Mouse (Mus musculus) midbrain, embryonic 15.5 days (tissue): ENCODE measurements around the gene Ppard. TPM values are rescaled to one million over a fixed set of nuclear protein-coding genes. Genes with fewer than 3 reads are reported as not detected.
A peak's percentile ranks its signal among the peaks of the same experiment; 100 is the strongest.

Experiments used
- ATAC-seq: fragments of 200-750 bp; cut with Nextera tagmentation; replicated peaks from 2 replicates; pipeline ENCODE4 v1.8.0; 2017; ENCODE audit warnings: moderate TSS enrichment
- H3K27ac ChIP-seq: fragments of 300-500 bp; sonication (generic); 2 replicates; pipeline ENCODE4 v1.5.1; 2015; ENCODE audit warnings: mild to moderate bottlenecking, inconsistent platforms
- H3K27me3 ChIP-seq: fragments of 300-500 bp; sonication (generic); replicated peaks from 2 replicates; pipeline ENCODE4 v1.6.1; 2015; ENCODE audit warnings: inconsistent platforms
- H3K36me3 ChIP-seq: fragments of 300-500 bp; sonication (generic); replicated peaks from 2 replicates; pipeline ENCODE4 v1.6.1; 2015; ENCODE audit warnings: inconsistent platforms
- H3K4me1 ChIP-seq: fragments of 300-500 bp; sonication (generic); 2 replicates; pipeline ENCODE4 v1.6.1; 2015; ENCODE audit warnings: inconsistent platforms
- H3K4me2 ChIP-seq: fragments of 300-500 bp; sonication (generic); 2 replicates; pipeline ENCODE4 v1.6.1; 2015; ENCODE audit warnings: inconsistent platforms, mild to moderate bottlenecking, moderate library complexity
- H3K4me3 ChIP-seq: fragments of 300-500 bp; sonication (generic); 2 replicates; pipeline ENCODE4 v1.5.1; 2015; ENCODE audit warnings: mild to moderate bottlenecking, inconsistent platforms
- H3K9ac ChIP-seq: fragments of 300-500 bp; sonication (generic); 2 replicates; pipeline ENCODE4 v1.6.1; 2015; ENCODE audit warnings: mild to moderate bottlenecking, inconsistent platforms
- H3K9me3 ChIP-seq: fragments of 300-500 bp; sonication (generic); 2 replicates; pipeline ENCODE4 v1.6.1; 2016; ENCODE audit warnings: inconsistent platforms
- WGBS: fragments of 180-500 bp; shearing (Covaris S2); methylation state at CpG from one replicate; pipeline ENCODE4 v1.1.7; 2015; ENCODE audit warnings: mixed read lengths; 5-methylcytosine and 5-hydroxymethylcytosine counted together
- polyA plus RNA-seq: library from polyadenylated mRNA; unstranded; fragments of >200 nt; fragmentation: Nextera tagmentation; extraction: Ambion mirVana; gene quantifications from 2 replicates; pipeline ENCODE4 v1.2.1, GENCODE M21; 2015

Ppard gene
- polyA plus RNA-seq, 1 experiment from 2014 or later = 1.8 TPM

DNA sequence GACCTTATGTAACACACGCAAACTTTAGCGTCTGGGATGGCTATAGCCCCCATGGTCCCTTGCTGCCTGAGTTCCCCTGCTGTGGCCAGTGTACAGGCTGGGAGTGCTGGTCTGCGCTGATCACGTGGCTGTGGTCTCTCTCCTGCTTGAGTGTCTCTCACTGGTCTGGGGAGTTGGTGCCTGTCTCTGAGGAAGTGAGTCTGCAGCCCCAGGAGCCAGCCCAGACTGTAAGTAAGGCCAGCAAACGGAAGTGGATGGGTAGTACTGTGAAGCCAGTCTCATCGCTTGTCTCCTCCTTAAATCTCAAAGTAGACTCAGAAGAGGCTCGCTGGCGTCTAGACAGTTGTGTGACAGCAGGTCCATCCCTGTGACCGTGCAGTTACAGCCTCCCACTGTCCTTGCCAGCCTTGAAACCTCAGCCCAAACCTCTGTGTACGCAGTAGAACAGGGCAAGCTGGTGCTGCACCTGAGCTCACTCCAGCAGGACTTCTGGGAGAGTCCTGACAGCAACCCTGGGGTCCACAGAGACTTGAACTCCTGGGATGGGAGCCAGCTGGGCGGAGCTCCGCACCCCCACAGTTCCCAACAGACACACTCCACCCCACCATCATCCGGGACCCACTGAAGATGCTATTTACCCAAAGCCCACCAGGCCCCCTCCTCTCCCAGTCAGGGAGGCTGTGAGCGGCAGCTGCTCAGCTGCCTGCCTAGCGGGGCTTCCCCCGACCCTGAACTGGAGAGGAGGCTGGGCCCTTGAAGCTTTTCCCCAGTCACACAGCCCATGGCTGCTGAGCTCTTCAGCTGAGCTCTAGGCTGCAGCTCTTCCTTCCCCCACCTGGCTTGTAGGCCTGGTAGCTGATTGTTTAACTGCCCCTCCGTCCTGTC, 62.2 kb downstream of the Ppard start:
- no peaks in the 10 kb centered on the region for H3K36me3 ChIP-seq
- 0 out of 2 replicates have a peak, but pooled peaks cover 4% of the 10 kb centered on the region for H3K4me1 ChIP-seq
- no peak for ATAC-seq
- 0 out of 2 replicates have a peak overlapping the region, but pooled peaks have one; percentile 34 for H3K27ac ChIP-seq
- H3K4me2 ChIP-seq = no peak overlapping the region
- no peak overlapping the region for H3K4me3 ChIP-seq
- H3K9me3 ChIP-seq = no peaks in the 10 kb centered on the region
- 68% methylated on average over 17 of the region's 17 CpGs for WGBS
- H3K9ac ChIP-seq = no peak overlapping the region
- H3K27me3 ChIP-seq = no peaks in the 10 kb centered on the region

DNA sequence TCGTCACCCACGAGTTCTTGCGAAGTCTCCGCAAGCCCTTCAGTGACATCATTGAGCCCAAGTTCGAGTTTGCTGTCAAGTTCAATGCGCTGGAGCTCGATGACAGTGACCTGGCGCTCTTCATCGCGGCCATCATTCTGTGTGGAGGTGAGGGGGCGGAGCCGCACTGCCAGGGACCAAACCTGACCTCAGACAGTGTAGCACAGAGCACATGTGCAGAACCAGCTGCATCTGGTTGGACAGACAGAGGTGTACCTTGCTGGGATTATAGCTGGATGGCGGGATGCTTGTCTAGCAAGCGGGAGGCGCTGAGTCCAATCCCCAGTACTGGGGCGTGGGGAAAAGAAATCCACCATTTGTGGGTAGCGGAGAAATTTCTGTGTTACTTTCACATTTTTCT, 66.4 kb downstream of the Ppard start:
- Histone ChIP-seq H3K4me2 (no peak overlapping the region), H3K4me1 (0 out of 2 replicates have a peak, but pooled peaks cover 4% of the 10 kb centered on the region), H3K9ac (no peak overlapping the region), H3K9me3 (no peaks in the 10 kb centered on the region), H3K27ac (no peak overlapping the region), H3K27me3 (no peaks in the 10 kb centered on the region), H3K36me3 (no peaks in the 10 kb centered on the region), H3K4me3 (no peak overlapping the region)
- ATAC-seq = no peak
- WGBS = 93% methylated on average over 17 of the region's 17 CpGs

DNA sequence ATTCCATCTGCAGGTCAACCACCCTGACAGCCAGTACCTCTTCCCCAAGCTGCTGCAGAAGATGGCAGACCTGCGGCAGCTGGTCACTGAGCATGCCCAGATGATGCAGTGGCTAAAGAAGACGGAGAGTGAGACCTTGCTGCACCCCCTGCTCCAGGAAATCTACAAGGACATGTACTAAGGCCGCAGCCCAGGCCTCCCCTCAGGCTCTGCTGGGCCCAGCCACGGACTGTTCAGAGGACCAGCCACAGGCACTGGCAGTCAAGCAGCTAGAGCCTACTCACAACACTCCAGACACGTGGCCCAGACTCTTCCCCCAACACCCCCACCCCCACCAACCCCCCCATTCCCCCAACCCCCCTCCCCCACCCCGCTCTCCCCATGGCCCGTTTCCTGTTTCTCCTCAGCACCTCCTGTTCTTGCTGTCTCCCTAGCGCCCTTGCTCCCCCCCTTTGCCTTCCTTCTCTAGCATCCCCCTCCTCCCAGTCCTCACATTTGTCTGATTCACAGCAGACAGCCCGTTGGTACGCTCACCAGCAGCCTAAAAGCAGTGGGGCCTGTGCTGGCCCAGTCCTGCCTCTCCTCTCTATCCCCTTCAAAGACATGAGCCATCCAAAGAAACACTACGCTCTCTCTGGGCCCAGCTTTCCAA, 67.3 kb downstream of the Ppard start:
- no peak overlapping the region for H3K9ac ChIP-seq
- no peaks in the 10 kb centered on the region for H3K9me3 ChIP-seq
- ATAC-seq = no peak
- no peaks in the 10 kb centered on the region for H3K27me3 ChIP-seq
- no peak overlapping the region for H3K4me2 ChIP-seq
- H3K4me3 ChIP-seq = no peak overlapping the region
- WGBS = 46% methylated on average over 10 of the region's 11 CpGs
- H3K27ac ChIP-seq = no peak overlapping the region
- H3K36me3 ChIP-seq = no peaks in the 10 kb centered on the region
- H3K4me1 ChIP-seq = 0 out of 2 replicates have a peak, but pooled peaks cover 4% of the 10 kb centered on the region

DNA sequence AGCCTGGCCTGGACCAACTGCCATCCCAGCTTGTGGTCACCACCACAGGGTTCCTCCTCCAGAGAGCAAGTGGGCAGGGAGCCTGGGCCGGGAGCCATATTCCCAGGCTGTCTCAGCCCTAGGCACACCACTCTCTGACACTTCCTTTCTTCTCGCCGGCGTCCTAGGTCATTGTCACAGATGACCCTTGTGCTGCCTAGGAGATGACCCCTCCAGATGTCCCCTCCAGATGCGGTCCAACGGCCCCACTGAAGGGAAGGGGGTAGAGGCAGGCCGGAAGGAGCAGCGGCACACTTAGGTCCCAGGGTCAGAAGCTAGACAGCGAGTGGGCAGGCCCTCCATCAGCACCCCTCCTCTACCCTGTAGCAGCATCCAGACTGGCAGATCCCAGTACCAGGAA, 67.8 kb downstream of the Ppard start:
- Histone ChIP-seq H3K27me3 (no peaks in the 10 kb centered on the region), H3K36me3 (no peaks in the 10 kb centered on the region), H3K4me3 (no peak overlapping the region), H3K9ac (no peak overlapping the region), H3K4me2 (no peak overlapping the region), H3K9me3 (no peaks in the 10 kb centered on the region), H3K4me1 (0 out of 2 replicates have a peak, but pooled peaks cover under 1% of the 10 kb centered on the region), H3K27ac (no peak overlapping the region)
- ATAC-seq = no peak; the same call in 1 of the 2 replicates
- WGBS = 38% methylated on average over 9 of the region's 9 CpGs

DNA sequence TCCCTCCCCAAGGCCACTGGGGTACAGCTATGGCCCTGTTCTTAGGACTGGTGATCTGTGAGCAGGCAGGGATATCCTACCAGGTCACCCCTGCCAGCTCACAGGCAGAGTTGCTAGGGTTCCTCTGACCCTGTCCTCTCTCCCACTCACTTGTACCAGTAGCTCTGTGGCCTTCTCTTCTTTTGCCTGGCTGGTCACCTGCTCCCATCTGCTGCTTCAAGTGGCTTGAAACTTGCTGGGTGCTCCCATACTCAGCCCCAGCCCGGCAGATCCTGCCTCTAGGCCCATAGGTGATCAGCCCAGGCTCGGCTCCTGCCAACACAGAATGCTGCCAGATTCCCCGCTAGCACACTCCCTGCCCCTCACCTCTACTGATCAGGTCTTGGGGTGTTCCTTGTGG, 68.3 kb downstream of the Ppard start:
- no peak for ATAC-seq

DNA sequence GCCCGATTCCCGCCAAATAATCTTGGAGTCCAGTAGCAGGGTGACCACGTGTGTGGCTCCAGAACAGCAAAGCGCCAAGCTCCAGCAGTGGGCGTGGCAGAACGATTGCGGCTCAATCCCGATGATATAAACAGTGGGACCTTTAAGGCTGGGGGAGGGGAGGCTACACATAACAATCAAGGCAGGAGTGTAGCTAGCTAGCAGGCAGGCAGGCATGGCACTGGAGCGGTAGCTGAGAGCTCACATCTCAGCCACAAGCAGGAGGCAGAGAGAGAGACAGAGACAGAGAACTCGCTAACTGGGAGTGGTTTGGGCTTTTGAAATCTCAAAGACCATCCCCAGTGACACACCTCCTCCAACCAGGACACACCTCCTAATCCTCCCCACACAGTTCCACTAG, 72.7 kb downstream of the Ppard start:
- WGBS = 53% methylated on average over 10 of the region's 10 CpGs

More for the DNA sequence above, 68.3 kb downstream of the Ppard start:
- no peak overlapping the region for H3K27ac ChIP-seq
- no peaks in the 10 kb centered on the region for H3K36me3 ChIP-seq
- H3K9ac ChIP-seq = no peak overlapping the region
- H3K4me1 ChIP-seq = no peaks in the 10 kb centered on the region
- no peaks in the 10 kb centered on the region for H3K27me3 ChIP-seq
- no peak overlapping the region for H3K4me2 ChIP-seq
- WGBS = 51% methylated on average over 3 of the region's 3 CpGs
- no peak overlapping the region for H3K4me3 ChIP-seq
- H3K9me3 ChIP-seq = no peaks in the 10 kb centered on the region

DNA sequence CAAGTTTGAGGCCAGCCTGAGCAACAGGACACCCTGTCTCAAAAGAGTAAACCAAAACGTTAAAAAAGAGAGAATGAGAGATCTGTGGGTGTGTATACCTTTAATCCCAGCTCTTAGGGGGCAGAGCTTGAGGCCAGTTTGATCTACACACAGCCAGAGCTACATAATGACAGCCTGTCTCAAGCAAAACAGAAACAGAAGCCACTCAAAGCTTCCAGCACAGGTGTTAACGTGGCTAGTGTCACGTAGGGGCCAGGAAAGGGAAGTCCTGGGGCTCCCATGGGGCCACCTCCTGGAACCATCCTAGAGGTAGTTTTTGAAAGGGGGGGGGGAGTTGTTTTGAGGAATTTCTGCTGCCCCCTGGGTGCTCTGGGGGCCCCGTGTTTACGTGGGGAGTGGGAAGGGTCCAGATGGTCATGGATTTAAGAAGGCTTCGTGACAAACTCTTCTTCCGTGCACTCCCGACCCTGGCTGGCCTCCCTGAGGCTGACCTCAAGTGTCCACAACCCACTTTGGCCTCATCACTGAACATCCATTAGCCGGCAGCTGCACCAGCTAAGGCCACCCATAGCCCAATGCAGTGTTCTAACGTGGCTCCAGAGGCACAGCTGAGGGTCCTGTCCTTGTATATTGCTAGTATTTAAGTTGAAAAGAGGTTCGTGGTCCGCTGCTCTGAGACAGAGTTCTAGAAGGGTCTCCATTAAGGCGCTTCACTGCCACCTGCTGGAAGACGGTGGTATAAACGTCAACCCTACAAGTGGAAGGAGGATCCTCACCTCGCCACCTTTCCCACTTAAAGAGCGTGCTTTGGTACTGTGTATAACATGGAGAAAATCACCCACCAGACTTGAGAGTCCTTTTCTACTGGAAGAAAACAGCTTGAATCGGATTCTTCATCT, 76.0 kb downstream of the Ppard start:
- no peaks in the 10 kb centered on the region for H3K27me3 ChIP-seq
- WGBS = 20% methylated on average over 18 of the region's 18 CpGs
- no peaks in the 10 kb centered on the region for H3K36me3 ChIP-seq
- H3K9ac ChIP-seq = no peak overlapping the region
- H3K27ac ChIP-seq = no peak overlapping the region
- H3K4me3 ChIP-seq = no peak overlapping the region
- no peaks in the 10 kb centered on the region for H3K9me3 ChIP-seq
- peaks cover 7% of the 10 kb centered on the region for H3K4me1 ChIP-seq
- no peak overlapping the region for H3K4me2 ChIP-seq
- ATAC-seq = no peak

More for the DNA sequence above, 72.7 kb downstream of the Ppard start:
- Histone ChIP-seq H3K4me2 (no peak overlapping the region), H3K36me3 (no peaks in the 10 kb centered on the region), H3K27ac (no peak overlapping the region), H3K4me1 (peaks cover 4% of the 10 kb centered on the region; the same call in 1 of the 2 replicates), H3K9me3 (no peaks in the 10 kb centered on the region), H3K4me3 (no peak overlapping the region), H3K27me3 (no peaks in the 10 kb centered on the region), H3K9ac (no peak overlapping the region)
- no peak for ATAC-seq

DNA sequence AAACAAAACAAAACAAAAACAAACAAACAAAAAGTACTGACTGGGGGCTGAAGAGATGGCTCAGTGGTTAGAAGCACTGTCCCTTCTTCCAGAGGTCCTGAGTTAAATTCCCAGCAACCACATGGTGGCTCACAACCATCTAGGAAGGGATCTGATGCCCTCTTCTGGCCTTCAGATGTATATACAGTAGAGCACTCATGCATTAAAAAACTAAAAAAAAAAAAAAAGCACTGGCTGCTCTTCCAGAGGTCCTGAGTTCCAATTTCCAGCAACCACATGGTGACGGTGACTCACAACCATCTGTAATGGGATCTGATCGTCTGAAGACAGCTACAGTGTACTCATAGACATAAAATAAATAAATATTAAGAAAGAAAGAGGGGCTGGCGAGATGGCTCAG, 78.3 kb downstream of the Ppard start:
- Histone ChIP-seq H3K27ac (no peak overlapping the region), H3K27me3 (no peaks in the 10 kb centered on the region), H3K9ac (no peak overlapping the region), H3K4me3 (no peak overlapping the region), H3K4me1 (peaks cover 19% of the 10 kb centered on the region), H3K4me2 (no peak overlapping the region), H3K9me3 (no peaks in the 10 kb centered on the region), H3K36me3 (no peaks in the 10 kb centered on the region)
- no peak for ATAC-seq
- WGBS = 77% methylated on average over 3 of the region's 3 CpGs

DNA sequence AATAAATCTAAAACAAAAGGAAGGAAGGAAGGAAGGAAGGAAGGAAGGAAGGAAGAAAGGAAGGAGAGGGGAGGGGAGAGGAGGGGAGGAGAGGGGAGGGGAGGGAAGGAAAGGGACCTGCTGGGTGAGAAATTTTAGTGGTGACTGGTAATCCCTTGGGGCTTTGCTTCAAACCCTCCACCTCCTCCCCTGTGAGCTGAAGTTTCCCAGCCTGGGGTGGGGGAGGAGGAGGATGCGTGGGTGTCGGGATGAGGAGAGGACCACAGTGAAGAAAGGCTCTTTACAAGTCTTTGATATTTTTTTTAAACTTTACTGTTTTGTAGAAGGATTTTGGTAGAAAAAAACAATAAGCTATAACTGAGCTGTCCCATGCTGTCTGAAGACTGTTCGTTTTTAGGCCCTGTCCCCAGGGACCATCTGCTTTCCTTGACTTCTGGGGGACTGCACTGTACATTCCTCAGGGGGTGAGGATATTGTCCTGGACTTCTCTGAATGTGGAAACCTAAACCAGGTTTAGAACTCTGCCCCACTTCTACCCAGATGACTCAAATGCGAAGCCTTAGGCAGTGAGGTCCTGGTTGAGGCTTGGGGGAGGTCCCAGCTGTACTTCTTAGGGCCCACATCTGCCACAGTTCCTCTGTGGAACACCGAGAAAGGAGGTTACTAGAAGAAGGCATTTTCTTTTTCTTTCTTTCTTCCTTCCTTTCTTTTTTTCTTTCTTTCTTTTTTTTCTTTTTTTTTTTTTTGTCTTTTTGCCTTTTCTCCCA, 79.0 kb downstream of the Ppard start:
- Histone ChIP-seq H3K36me3 (no peaks in the 10 kb centered on the region), H3K9ac (no peak overlapping the region), H3K9me3 (no peaks in the 10 kb centered on the region), H3K27ac (no peak overlapping the region), H3K4me2 (no peak overlapping the region), H3K4me3 (no peak overlapping the region), H3K4me1 (peaks cover 19% of the 10 kb centered on the region), H3K27me3 (no peaks in the 10 kb centered on the region)
- ATAC-seq = no peak
- WGBS = 80% methylated on average over 5 of the region's 5 CpGs

DNA sequence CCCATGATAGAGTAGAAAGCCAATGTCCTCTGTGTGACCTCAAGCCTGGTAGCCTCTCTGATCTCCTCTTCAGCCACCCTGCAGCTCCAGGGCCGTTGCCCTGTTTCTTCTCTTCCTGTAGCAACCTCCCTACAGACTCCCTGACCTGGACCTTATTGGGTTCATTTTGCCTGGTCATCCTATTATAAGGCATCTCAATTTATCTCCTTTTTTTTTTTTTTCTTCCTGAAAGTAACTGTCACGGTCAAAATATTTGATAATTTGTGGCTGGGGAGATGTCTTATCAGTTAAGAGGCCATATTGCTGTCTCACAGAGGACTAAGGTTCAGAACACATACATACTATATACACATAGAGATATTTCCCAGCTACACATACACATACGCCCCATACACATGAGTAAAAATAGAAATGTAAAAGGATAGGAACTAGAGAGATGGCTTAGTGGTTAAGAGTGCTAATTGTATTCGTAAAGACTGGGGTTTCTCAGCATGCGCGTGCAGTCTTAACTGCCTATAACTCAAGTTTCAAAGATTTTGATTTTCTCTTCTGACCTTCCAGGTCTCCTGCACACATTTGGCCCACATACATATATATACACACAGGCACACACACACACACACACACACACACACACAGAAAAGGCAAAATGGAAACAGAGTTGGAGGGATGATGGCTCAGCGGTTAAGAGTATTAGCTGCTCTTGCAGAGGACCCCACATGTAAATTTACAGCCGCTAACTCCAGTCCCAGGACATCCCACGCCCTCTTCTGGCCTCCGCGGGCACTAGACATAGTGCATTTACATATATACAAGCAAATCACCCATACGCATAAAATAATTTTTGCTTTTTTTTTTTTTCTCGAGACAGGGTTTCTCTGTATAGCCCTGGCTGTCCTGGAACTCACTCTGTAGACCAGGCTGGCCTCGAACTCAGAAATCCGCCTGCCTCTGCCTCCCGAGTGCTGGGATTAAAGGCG, 80.0 kb downstream of the Ppard start:
- Histone ChIP-seq H3K9me3 (no peaks in the 10 kb centered on the region), H3K27me3 (no peaks in the 10 kb centered on the region), H3K9ac (no peak overlapping the region), H3K4me2 (peak overlapping the region; percentile 96), H3K4me1 (peaks cover 19% of the 10 kb centered on the region), H3K27ac (peak overlapping the region; percentile 91), H3K4me3 (peak overlapping the region; percentile 88), H3K36me3 (no peaks in the 10 kb centered on the region)
- 26% methylated on average over 17 of the region's 17 CpGs for WGBS
- ATAC-seq = peak; percentile 27
